Mouse (Mus musculus) limb, embryonic 10.5 days (tissue): ENCODE results near the gene Oprl1. TPM values are rescaled to one million over a fixed set of nuclear protein-coding genes. Genes with fewer than 3 reads are reported as not detected.

ENCODE experiments used
- polyA plus RNA-seq: library from polyadenylated mRNA; unstranded; fragments of >200 nt; fragmentation: Nextera tagmentation; extraction: Ambion mirVana; gene quantifications from 2 replicates; pipeline ENCODE4 v1.2.1, GENCODE M21; 2016

The Oprl1 gene
- polyA plus RNA-seq, 1 experiment from 2014 or later = 0.33 TPM

Other genes starting within 250 kb of the Oprl1 start
- 0.08 and 0.21 TPM in 2 replicates for gene Abhd16b, start 221.8 kb upstream of the Oprl1 start, polyA plus RNA-seq
- 176 and 185 TPM in 2 replicates for gene Tpd52l2, start 217.9 kb upstream of the Oprl1 start, polyA plus RNA-seq
- gene Dnajc5, start 194.5 kb upstream of the Oprl1 start, polyA plus RNA-seq = 86.6 and 97.6 TPM in 2 replicates
- 36.6 and 44.1 TPM in 2 replicates for gene Uckl1, start 130.1 kb upstream of the Oprl1 start, polyA plus RNA-seq
- 79.4 and 80.5 TPM in 2 replicates for gene Prpf6, start 123.1 kb upstream of the Oprl1 start, polyA plus RNA-seq
- gene Zfp512b, start 122.2 kb upstream of the Oprl1 start, polyA plus RNA-seq = 37.5 and 57.7 TPM in 2 replicates
- gene Samd10, start 115.8 kb upstream of the Oprl1 start, polyA plus RNA-seq = 12.0 and 17.2 TPM in 2 replicates
- 0.39 TPM in 1 of 2 replicates, not detected in the other for gene Gm29797, start 58.0 kb upstream of the Oprl1 start, polyA plus RNA-seq
- gene Sox18, start 43.4 kb upstream of the Oprl1 start, polyA plus RNA-seq = 25.9 and 27.9 TPM in 2 replicates
- 16.5 and 25.8 TPM in 2 replicates for gene Tcea2, start 34.7 kb upstream of the Oprl1 start, polyA plus RNA-seq
- 94.3 and 96.4 TPM in 2 replicates for gene Rgs19, start 21.0 kb upstream of the Oprl1 start, polyA plus RNA-seq
- not detected in 2 replicates for gene Lkaaear1, start 16.6 kb upstream of the Oprl1 start, polyA plus RNA-seq
- 0.18 TPM in 1 of 2 replicates, not detected in the other for gene Myt1, start 48.3 kb downstream of the Oprl1 start, polyA plus RNA-seq
- 22.9 and 32.8 TPM in 2 replicates for gene Pcmtd2, start 122.8 kb downstream of the Oprl1 start, polyA plus RNA-seq
- 101 and 105 TPM in 2 replicates for gene Polr3k, start 149.3 kb downstream of the Oprl1 start, polyA plus RNA-seq